Mouse (Mus musculus) lung, embryonic 16.5 days (tissue): ENCODE measurements around the gene Uso1. TPM values are rescaled to one million over a fixed set of nuclear protein-coding genes. Genes with fewer than 3 reads are reported as not detected.
"Not testable (repeated sequence)": the region's sequence is repeated elsewhere in the genome, so short reads cannot be mapped to it uniquely, and the experiment has no call there.

Experiments
- ATAC-seq: fragments of 200-750 bp; cut with Nextera tagmentation; 2 replicates; pipeline ENCODE4 v1.8.0; 2017; ENCODE audit warnings: low read depth, mild to moderate bottlenecking, moderate library complexity
- H3K27ac ChIP-seq: fragments of 300-500 bp; sonication (generic); 2 replicates; pipeline ENCODE4 v1.5.1; 2014; ENCODE audit warnings: mild to moderate bottlenecking, control low read depth, low read length
- H3K27me3 ChIP-seq: fragments of 300-500 bp; sonication (generic); 2 replicates; pipeline ENCODE4 v1.6.1; 2014; ENCODE audit warnings: low read depth, low read length, mixed read lengths; ENCODE audit not compliant: control insufficient read depth, insufficient read depth
- H3K36me3 ChIP-seq: fragments of 300-500 bp; sonication (generic); 2 replicates; pipeline ENCODE4 v1.6.1; 2014; ENCODE audit warnings: low read length; ENCODE audit not compliant: control insufficient read depth, insufficient read depth
- H3K4me1 ChIP-seq: fragments of 300-500 bp; sonication (generic); replicated peaks from 2 replicates; pipeline ENCODE4 v1.6.1; 2014; ENCODE audit warnings: low read length, mixed read lengths; ENCODE audit not compliant: control insufficient read depth, insufficient read depth
- H3K4me2 ChIP-seq: fragments of 300-500 bp; sonication (generic); 2 replicates; pipeline ENCODE4 v1.6.1; 2014; ENCODE audit warnings: low read depth, low read length, control low read depth
- H3K4me3 ChIP-seq: fragments of 300-500 bp; sonication (generic); 2 replicates; pipeline ENCODE4 v1.5.1; 2014; ENCODE audit warnings: mild to moderate bottlenecking, low read length, control low read depth
- H3K9ac ChIP-seq: fragments of 300-500 bp; sonication (generic); 2 replicates; pipeline ENCODE4 v1.6.1; 2014; ENCODE audit warnings: low read length, control low read depth
- H3K9me3 ChIP-seq: fragments of 300-500 bp; sonication (generic); 2 replicates; pipeline ENCODE4 v1.6.1; 2016; ENCODE audit warnings: low read length; ENCODE audit not compliant: control insufficient read depth
- WGBS: fragments of 180-500 bp; shearing (Covaris S2); extraction: QIAGEN DNeasy Blood & Tissue Kit; methylation state at CpG from one replicate; pipeline ENCODE4 v1.1.7; 2014; 5-methylcytosine and 5-hydroxymethylcytosine counted together
- polyA plus RNA-seq: library from polyadenylated mRNA; unstranded; fragments of >200 nt; fragmentation: Nextera tagmentation; extraction: Ambion mirVana; gene quantifications from 2 replicates; pipeline ENCODE4 v1.2.1, GENCODE M21; 2015

Uso1 gene
- polyA plus RNA-seq, 1 experiment from 2014 or later: 37.7 TPM

DNA sequence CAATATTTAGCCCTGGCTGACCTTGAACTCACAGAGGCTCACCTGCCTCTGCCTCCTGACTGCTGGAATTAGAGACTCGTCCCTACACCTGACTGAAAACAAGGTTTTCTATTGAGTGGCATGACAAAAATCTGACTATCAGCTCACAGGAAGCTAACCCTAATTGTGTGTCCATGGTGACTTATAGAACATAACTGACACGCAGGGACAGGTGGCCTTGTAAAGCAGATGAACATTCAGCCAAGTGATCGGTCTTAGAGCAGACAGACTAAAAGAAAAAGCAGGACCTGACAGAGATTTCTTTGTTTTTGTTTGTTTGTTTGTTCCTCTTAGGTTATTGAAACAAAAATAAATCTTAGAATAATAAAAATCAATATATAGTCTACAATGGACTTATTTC, 10.5 kb downstream of the Uso1 start:
- WGBS: 89% methylated on average over 3 of the region's 3 CpGs
- no peak for ATAC-seq
- no peaks in the 10 kb centered on the region for H3K4me1 ChIP-seq
- peaks cover 7% of the 10 kb centered on the region; the same call in 1 of the 2 replicates for H3K36me3 ChIP-seq
- H3K27me3 ChIP-seq: no peaks in the 10 kb centered on the region
- H3K9ac ChIP-seq: no peak overlapping the region
- no peak overlapping the region for H3K4me3 ChIP-seq
- H3K27ac ChIP-seq: no peak overlapping the region
- H3K4me2 ChIP-seq: no peak overlapping the region
- H3K9me3 ChIP-seq: no peaks in the 10 kb centered on the region

GRCm38 (mm10) chr5:92149330-92149982, 11.7 kb downstream of the Uso1 start:
- H3K4me3 ChIP-seq: no peak overlapping the region
- peaks cover 10% of the 10 kb centered on the region; the same call in 1 of the 2 replicates for H3K36me3 ChIP-seq
- WGBS: 86% methylated on average over 5 of the region's 5 CpGs
- ATAC-seq: no peak
- no peaks in the 10 kb centered on the region for H3K27me3 ChIP-seq
- H3K9me3 ChIP-seq: no peaks in the 10 kb centered on the region
- no peaks in the 10 kb centered on the region for H3K4me1 ChIP-seq
- H3K4me2 ChIP-seq: no peak overlapping the region
- no peak overlapping the region for H3K27ac ChIP-seq
- H3K9ac ChIP-seq: no peak overlapping the region

- WGBS: 79% methylated on average over 3 of the region's 3 CpGs
- peaks cover 13% of the 10 kb centered on the region; the same call in 1 of the 2 replicates for H3K36me3 ChIP-seq
- H3K4me3 ChIP-seq: no peak overlapping the region
- H3K27ac ChIP-seq: no peak overlapping the region
- H3K9ac ChIP-seq: no peak overlapping the region
- H3K4me2 ChIP-seq: no peak overlapping the region
- no peak for ATAC-seq
- no peaks in the 10 kb centered on the region for H3K9me3 ChIP-seq
- H3K27me3 ChIP-seq: no peaks in the 10 kb centered on the region
- no peaks in the 10 kb centered on the region for H3K4me1 ChIP-seq
These were observed 17.1 kb downstream of the Uso1 start for GRCm38 (mm10) chr5:92154861-92155260.

- H3K9me3 ChIP-seq: no peaks in the 10 kb centered on the region
- no peak overlapping the region for H3K4me2 ChIP-seq
- no peak overlapping the region for H3K9ac ChIP-seq
- 81% methylated on average over 6 of the region's 6 CpGs for WGBS
- peaks cover 5% of the 10 kb centered on the region; the same call in 1 of the 2 replicates for H3K36me3 ChIP-seq
- H3K4me1 ChIP-seq: no peaks in the 10 kb centered on the region
- ATAC-seq: no peak
- no peak overlapping the region for H3K27ac ChIP-seq
- H3K27me3 ChIP-seq: no peaks in the 10 kb centered on the region
- no peak overlapping the region for H3K4me3 ChIP-seq
These were observed 28.2 kb downstream of the Uso1 start for GRCm38 (mm10) chr5:92165976-92166375.

DNA sequence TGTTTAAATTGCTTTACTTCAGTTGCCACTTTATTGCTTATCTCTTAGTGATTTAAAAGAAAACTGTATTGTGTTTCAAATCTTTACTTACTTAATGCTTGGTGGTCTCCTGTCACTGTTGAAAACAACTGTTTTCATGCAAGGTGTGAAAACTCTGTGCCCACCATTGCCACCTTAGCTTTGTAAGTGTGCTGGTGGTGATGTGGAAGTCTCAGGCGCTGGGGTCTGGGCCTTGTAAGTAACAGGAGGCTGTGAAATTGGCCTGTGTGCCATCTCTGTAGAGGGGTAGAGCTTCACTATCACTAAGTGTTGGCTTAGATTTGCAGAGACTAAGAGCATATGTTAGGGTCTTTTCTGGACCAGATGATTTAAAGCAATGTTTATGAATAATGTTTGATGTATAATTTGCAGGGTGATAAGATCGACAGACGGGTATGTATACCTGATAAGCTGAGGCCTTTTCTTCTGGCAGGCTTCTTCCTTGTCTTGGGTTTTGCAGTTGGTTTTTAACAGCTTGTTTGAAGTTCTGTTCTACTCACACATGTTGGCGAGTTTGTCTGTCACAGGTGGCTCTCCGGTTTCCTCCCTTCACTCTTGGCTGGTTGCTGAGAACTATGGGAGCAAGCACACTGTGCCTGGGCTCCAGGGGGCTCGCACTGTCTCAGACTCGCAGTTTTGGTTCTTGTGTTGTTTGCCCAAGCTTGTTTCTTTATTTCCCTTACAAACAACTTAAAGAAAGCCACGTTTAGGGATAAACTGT, 45.5 kb downstream of the Uso1 start:
- H3K27ac ChIP-seq: no peak overlapping the region
- ATAC-seq: no peak
- H3K27me3 ChIP-seq: no peaks in the 10 kb centered on the region
- H3K4me3 ChIP-seq: no peak overlapping the region
- no peak overlapping the region for H3K4me2 ChIP-seq
- 67% methylated on average over 8 of the region's 8 CpGs for WGBS
- peaks cover 25% of the 10 kb centered on the region for H3K36me3 ChIP-seq
- no peaks in the 10 kb centered on the region for H3K4me1 ChIP-seq
- H3K9ac ChIP-seq: no peak overlapping the region
- H3K9me3 ChIP-seq: no peaks in the 10 kb centered on the region

- no peak for ATAC-seq
- 93% methylated on average over 7 of the region's 7 CpGs for WGBS
These were observed 51.2 kb downstream of the Uso1 start for GRCm38 (mm10) chr5:92188881-92189483.

GRCm38 (mm10) chr5:92195716-92196115, 58.0 kb downstream of the Uso1 start:
- peaks cover 45% of the 10 kb centered on the region for H3K36me3 ChIP-seq
- H3K27me3 ChIP-seq, H3K9me3 ChIP-seq, ATAC-seq, H3K4me1 ChIP-seq, H3K4me2 ChIP-seq, H3K4me3 ChIP-seq, H3K27ac ChIP-seq, H3K9ac ChIP-seq: not testable (repeated sequence)
- WGBS: 48% methylated on average over 2 of the region's 2 CpGs

More at GRCm38 (mm10) chr5:92188881-92189483, 51.2 kb downstream of the Uso1 start:
- Histone ChIP-seq H3K4me1 (no peaks in the 10 kb centered on the region), H3K27ac (no peak overlapping the region), H3K36me3 (peaks cover 42% of the 10 kb centered on the region), H3K4me3 (no peak overlapping the region), H3K9ac (no peak overlapping the region), H3K4me2 (no peak overlapping the region), H3K27me3 (no peaks in the 10 kb centered on the region), H3K9me3 (no peaks in the 10 kb centered on the region)

DNA sequence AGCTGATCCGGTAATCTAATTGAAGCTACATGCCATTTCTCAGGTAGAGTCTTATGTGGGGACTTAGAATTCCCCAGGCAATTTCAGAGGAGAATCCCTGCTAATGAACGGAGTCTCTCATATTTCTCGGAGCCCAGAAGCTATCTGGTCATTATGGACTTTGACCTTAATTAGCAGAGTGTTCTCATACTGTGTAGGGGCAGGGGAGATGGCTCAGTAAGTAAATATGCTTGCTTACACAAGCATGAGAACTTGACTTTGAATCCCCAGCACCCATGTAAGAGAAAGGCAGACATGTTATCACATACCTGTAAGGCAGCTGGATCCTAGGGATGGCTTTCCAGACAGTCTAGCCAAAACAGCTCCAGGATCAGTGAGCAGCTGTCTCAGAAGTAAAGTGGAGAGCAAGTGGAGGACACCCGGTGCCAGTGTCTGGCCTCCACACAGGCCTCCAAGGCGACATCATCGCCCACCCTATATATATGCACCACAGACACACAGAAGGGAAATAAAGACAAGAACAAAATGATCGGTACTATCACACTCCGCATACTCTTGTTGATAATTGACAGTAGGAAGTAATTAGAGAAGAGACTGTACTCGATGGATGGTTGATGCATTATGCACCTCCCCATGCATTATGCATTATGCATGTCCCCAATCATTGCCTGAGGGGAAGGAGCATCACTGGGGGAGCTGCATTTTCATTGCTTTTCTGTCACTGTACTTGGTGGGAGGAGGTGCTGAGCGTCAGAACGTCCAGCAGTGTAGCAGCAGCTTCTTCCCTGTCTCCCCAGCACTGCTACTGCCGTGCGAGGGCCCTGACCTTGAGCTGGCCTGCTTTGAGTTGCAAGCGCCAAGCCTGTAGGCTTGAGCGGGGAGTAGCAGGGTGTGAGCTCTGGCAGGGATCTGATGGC, 59.4 kb downstream of the Uso1 start:
- Histone ChIP-seq H3K36me3 (peaks cover 50% of the 10 kb centered on the region), H3K4me1 (no peaks in the 10 kb centered on the region), H3K4me2 (no peak overlapping the region), H3K27me3 (no peaks in the 10 kb centered on the region), H3K9ac (no peak overlapping the region), H3K4me3 (no peak overlapping the region), H3K27ac (no peak overlapping the region), H3K9me3 (no peaks in the 10 kb centered on the region)
- ATAC-seq: no peak
- WGBS: 85% methylated on average over 15 of the region's 15 CpGs
